Mouse (Mus musculus) kidney, adult 2 months (tissue): ENCODE data around the gene Mbnl2.

Experiments used
- CTCF ChIP-seq: fragments of 200-500 bp; conservative IDR thresholded peaks from 2 replicates; pipeline ENCODE4 v1.5.1; 2011; ENCODE audit warnings: low read depth, mild to moderate bottlenecking, control low read depth, low read length, moderate library complexity, mixed read lengths; ENCODE audit not compliant: insufficient read depth, insufficient read length
- POLR2A ChIP-seq: fragments of 200-500 bp; IDR thresholded peaks from one replicate; pipeline ENCODE4 v1.6.1; 2011; ENCODE audit warnings: low read depth, low read length, control low read depth

GRCm38 (mm10) chr14:120354595-120354994, 79.1 kb downstream of the Mbnl2 start:
- TF ChIP-seq CTCF (no peak), POLR2A (no peak)
